Mouse (Mus musculus): Measurements from ENCODE around the gene Edaradd.

Edaradd gene

GRCm38 (mm10) chr13:12519371-12519770 lies 867 bp downstream of the Edaradd start:
- in situ Hi-C loops (cut with MboI, MseI), result no loop called here

GRCm38 (mm10) chr13:12511189-12511965 lies 8.9 kb downstream of the Edaradd start:
- in situ Hi-C loops (cut with MboI, MseI), result no loop called here

GRCm38 (mm10) chr13:12510032-12510431 lies 10.2 kb downstream of the Edaradd start:
- in situ Hi-C loops (cut with MboI, MseI), result no loop called here

DNA sequence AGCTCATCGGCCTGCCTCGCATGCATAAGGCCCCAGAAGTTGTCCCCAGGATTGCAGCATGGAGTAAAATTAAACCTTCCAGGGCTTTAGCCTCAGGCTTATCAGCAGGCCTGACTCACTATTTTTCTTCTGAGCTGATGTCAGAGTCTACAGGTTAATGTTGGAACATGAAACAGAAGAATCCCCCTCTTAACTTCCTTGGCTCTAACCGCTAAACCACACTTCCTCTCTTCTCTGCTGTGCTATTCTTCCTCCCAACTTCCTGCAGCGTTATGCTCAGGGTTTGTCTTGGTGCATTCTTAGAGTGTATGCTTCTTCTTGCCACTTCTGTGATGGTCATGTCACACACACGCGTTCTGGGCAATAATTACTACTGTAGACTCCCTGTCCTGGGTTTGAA lies 12.8 kb downstream of the Edaradd start:
- in situ Hi-C loops (cut with MboI, MseI), result no loop called here

DNA sequence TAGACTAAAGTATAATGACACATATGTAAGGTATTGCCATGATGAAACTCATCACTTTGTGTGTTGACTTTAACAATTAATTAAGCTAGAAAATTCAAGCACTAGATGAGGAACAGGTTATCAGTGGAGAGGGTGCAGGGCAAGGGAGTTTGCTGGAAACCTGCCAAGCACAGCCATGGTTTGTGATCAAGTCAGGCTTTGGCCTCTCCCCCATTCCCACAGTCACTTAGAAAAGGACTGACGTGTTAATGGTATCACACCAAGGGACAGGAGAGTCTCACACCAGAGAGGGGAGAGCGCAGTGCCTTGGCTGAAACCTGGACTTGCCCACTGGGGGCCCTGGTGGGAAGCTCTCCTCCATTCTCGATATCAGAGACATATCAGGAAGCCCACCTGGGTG lies 14.9 kb downstream of the Edaradd start:
- in situ Hi-C loops (cut with MboI, MseI), result no loop called here

- in situ Hi-C loops (cut with MboI, MseI), result no loop called here
These were observed 16.9 kb downstream of the Edaradd start for GRCm38 (mm10) chr13:12503238-12503751.

- in situ Hi-C loops (cut with MboI, MseI), result no loop called here
These were observed 17.5 kb downstream of the Edaradd start for GRCm38 (mm10) chr13:12502665-12503237.

DNA sequence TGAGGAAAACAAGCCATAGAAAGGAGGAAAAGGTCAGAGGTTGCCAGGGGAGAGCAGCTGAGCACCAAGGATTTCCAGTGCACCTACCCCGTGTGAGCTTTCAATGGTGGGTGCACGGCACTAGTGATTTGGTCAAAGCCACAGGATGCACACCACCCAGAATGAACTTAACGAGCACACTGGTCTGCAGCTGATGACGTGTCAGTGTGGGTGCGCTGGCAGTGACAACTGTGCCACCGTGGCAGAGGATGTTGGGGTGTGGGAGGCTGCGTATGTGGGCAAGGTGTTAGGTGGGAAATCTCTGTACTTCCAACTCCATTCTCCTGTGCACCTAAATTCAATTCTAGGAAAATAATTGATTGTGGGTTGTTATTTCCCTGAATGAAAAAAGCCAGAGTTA lies 21.1 kb downstream of the Edaradd start:
- in situ Hi-C loops (cut with MboI, MseI), result loop anchor here in 1 of 2 experiments (25.0 kb wide), 2 partner anchors 488 to 888 kb away; partner anchors contain the start of gene Gpr137b

GRCm38 (mm10) chr13:12497809-12498208 lies 22.4 kb downstream of the Edaradd start:
- in situ Hi-C loops (cut with MboI, MseI), result loop anchor here in 1 of 2 experiments (25.0 kb wide), 2 partner anchors 489 to 889 kb away; partner anchors contain the start of gene Gpr137b

DNA sequence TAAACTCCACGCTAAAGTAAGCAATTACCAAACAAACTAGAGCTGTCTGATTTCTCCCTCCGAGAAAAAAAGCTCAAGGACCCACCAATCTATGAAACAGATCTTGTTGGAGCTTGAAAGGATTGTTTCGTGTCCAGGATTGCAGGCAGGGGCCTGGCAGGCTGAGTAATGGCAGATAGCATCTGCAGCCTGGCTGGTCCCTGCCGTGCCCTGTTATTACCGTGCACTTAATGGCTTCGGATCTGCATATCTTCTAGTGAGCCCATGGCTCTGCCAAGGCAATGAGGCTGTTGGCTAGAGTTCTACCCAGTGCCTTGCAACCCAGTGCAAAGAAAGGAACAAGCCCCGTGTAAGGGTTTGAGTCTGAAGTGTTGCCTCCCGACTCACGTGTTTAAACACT lies 25.5 kb downstream of the Edaradd start:
- in situ Hi-C loops (cut with MboI, MseI), result loop anchor here in 1 of 2 experiments (25.0 kb wide), 2 partner anchors 493 to 893 kb away; partner anchors contain the start of gene Gpr137b

GRCm38 (mm10) chr13:12492515-12492914 lies 27.7 kb downstream of the Edaradd start:
- in situ Hi-C loops (cut with MboI, MseI), result loop anchor here in 1 of 2 experiments (25.0 kb wide), 2 partner anchors 495 to 895 kb away; partner anchors contain the start of gene Gpr137b

DNA sequence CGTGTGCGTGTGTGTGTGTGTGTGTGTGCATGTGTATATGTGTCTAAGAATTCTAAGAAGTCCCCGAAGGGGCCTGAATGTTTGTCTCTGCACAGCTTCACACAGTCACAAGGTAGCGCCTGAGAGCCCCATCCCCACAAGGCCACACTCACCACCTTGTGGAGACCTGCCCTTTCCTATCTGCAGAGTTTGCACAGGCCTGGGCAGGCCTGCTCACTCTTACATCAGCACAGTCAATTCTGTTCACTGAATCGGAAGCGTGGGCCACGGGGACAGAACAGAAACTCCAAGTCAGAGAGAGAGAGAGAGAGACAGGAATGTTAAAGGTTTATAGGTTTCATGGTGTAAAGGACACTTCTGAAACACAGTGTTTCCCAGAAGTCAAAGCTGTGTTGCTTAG lies 34.6 kb downstream of the Edaradd start:
- in situ Hi-C loops (cut with MboI, MseI), result loop anchor here in 1 of 2 experiments (5.0 to 25.0 kb wide), 3 partner anchors 57 to 902 kb away; partner anchors contain the start of gene Gpr137b

DNA sequence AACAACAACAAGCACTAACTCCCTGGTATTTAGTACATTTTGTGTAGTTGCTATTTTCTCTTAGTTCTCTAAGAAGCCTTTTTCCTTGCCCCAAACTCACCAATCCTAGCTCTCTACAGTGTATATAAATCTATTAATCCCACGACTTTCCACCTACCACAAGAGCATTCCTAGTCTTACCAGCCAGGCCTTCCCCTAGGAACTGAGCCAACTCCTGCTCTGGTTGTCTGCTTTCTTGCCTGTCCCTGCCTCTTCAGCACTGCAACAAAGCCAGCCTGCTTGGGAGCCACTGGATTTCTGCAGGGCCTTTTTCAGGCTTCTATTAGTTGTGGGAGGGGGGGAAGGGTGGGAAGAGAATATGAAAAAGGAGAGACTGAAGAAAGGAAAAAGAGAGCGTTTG lies 35.0 kb downstream of the Edaradd start:
- in situ Hi-C loops (cut with MboI, MseI), result loop anchor here in 1 of 2 experiments (5.0 to 25.0 kb wide), 3 partner anchors 57 to 902 kb away; partner anchors contain the start of gene Gpr137b

- in situ Hi-C loops (cut with MboI, MseI), result loop anchor here (5.0 to 25.0 kb wide), 4 partner anchors 197 to 907 kb away; partner anchors contain the start of gene Gpr137b (in 1 of the 2)
These were observed 40.4 kb downstream of the Edaradd start for GRCm38 (mm10) chr13:12479802-12480201.

DNA sequence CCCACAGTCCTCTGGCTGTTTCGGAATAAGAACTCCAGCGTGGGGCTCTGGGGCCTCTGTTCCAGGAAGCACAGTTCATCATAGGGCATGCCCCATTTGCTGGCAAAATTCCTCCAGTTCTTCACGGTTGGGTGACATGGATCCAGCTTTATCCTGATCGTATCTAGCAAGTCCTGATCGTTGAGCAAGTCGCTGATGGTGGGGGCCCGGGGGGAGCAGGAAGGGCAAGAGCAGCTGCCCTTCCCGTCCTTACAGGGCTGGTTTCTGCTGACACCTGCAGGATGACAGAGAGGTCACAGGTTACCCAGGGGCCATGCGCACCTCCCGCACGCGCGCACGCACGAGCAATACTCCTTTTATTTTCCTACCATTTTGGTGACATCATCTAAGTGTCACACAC lies 41.9 kb downstream of the Edaradd start:
- in situ Hi-C loops (cut with MboI, MseI), result loop anchor here (5.0 to 25.0 kb wide), 4 partner anchors 199 to 909 kb away; partner anchors contain the start of gene Gpr137b (in 1 of the 2)

DNA sequence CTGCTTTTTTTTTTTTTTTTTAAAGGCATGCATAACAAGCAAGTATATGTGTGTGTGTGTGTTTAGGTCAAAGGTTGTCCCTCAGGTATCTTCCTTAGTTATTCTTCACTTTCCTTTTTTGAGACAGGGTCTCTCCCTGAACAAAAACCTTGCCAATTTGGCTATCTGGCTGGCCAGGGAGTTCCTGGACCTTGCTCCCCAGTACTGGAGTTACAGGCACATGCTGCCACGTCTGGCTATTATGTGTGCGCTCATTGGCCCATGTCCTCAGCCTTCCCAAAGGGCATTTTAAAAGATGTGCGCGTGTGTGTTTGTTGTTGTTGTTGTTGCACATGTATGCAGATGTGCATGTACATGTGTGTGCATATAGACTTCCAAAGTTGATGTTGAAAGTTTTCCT lies 43.4 kb downstream of the Edaradd start:
- in situ Hi-C loops (cut with MboI, MseI), result loop anchor here (5.0 to 25.0 kb wide), 4 partner anchors 200 to 910 kb away; partner anchors contain the start of gene Gpr137b (in 1 of the 2)

GRCm38 (mm10) chr13:12475239-12475638 lies 45.0 kb downstream of the Edaradd start:
- in situ Hi-C loops (cut with MboI, MseI), result loop anchor here (5.0 to 25.0 kb wide), 4 partner anchors 202 to 912 kb away; partner anchors contain the start of gene Gpr137b (in 1 of the 2)

GRCm38 (mm10) chr13:12473724-12474378 lies 46.4 kb downstream of the Edaradd start:
- in situ Hi-C loops (cut with MboI, MseI), result no loop called here

- in situ Hi-C loops (cut with MboI, MseI), result no loop called here
These were observed 51.8 kb downstream of the Edaradd start for GRCm38 (mm10) chr13:12468488-12468887.

GRCm38 (mm10) chr13:12464844-12465243 lies 55.4 kb downstream of the Edaradd start, which contains the start of gene Lgals8:
Gene Lgals8 (minus strand): TSS chr13:12464944.
- in situ Hi-C loops (cut with MboI, MseI), result loop anchor here in 1 of 2 experiments (5.0 kb wide), 1 partner anchor 97 kb away; no protein-coding TSS in a partner anchor

- in situ Hi-C loops (cut with MboI, MseI), result loop anchor here in 1 of 2 experiments (5.0 kb wide), 1 partner anchor 98 kb away; no protein-coding TSS in a partner anchor
These were observed 56.1 kb downstream of the Edaradd start for GRCm38 (mm10) chr13:12464159-12464558.

Data from T-helper 17 cell (primary cell).